Mouse (Mus musculus) spleen, adult 10 weeks (tissue): ENCODE results near the gene Col7a1. TPM values are rescaled to one million over a fixed set of nuclear protein-coding genes. Genes with fewer than 3 reads are reported as not detected.

ENCODE experiments used
- polyA plus RNA-seq: library from polyadenylated mRNA; stranded (reverse); fragments of 350-450 nt; fragmentation: Illumina TruSeq; extraction: RNeasy Lipid Tissue Mini Kit (QIAGEN cat#74804); gene quantifications from one replicate; pipeline ENCODE4 v1.2.3, GENCODE M21; 2015; ENCODE audit warnings: low replicate concordance; ENCODE audit not compliant: insufficient read depth

Gene Col7a1
- polyA plus RNA-seq = 13.0 TPM

GRCm38 (mm10) chr9:108953081-108953636, at the start of gene Col7a1:
Gene Col7a1 (plus strand): TSS chr9:108953586.

GRCm38 (mm10) chr9:108914491-108914890, 38.9 kb upstream of the Col7a1 start, which contains the start of gene Tmem89:
Gene Tmem89 (plus strand): TSS chr9:108914619.

GRCm38 (mm10) chr9:108936418-108937364, 16.7 kb upstream of the Col7a1 start, which contains the start of gene Uqcrc1:
Gene Uqcrc1 (plus strand): TSS chr9:108936633.

GRCm38 (mm10) chr9:108985710-108986109, 32.3 kb downstream of the Col7a1 start, which contains the start of gene Ucn2:
Gene Ucn2 (plus strand): TSS chr9:108986010.

GRCm38 (mm10) chr9:108991428-108992084, 38.2 kb downstream of the Col7a1 start, which contains the start of gene Pfkfb4:
Gene Pfkfb4 (plus strand): TSS chr9:108991778.

Other genes with a start within 250 kb of the Col7a1 start
- 77.0 TPM for gene Ip6k2, start 169.8 kb upstream of the Col7a1 start, polyA plus RNA-seq
- 8.2 TPM for gene Nckipsd, start 145.2 kb upstream of the Col7a1 start, polyA plus RNA-seq
- gene Celsr3, start 127.3 kb upstream of the Col7a1 start, polyA plus RNA-seq = 0.04 TPM
- gene Slc26a6, start 100.3 kb upstream of the Col7a1 start, polyA plus RNA-seq = 6.4 TPM
- not detected for gene Tmem89, start 39.0 kb upstream of the Col7a1 start, polyA plus RNA-seq
- gene Uqcrc1, start 17.0 kb upstream of the Col7a1 start, polyA plus RNA-seq = 139 TPM
- 1.2 TPM for gene Ucn2, start 32.4 kb downstream of the Col7a1 start, polyA plus RNA-seq
- gene Pfkfb4, start 38.2 kb downstream of the Col7a1 start, polyA plus RNA-seq = 11.2 TPM
- gene Shisa5, start 85.0 kb downstream of the Col7a1 start, polyA plus RNA-seq = 1,299 TPM
- gene Trex1, start 106.1 kb downstream of the Col7a1 start, polyA plus RNA-seq = 5.6 TPM
- gene Atrip, start 120.5 kb downstream of the Col7a1 start, polyA plus RNA-seq = 11.2 TPM
- gene Ccdc51, start 128.9 kb downstream of the Col7a1 start, polyA plus RNA-seq = 5.3 TPM
- 476 TPM for gene Tma7, start 129.0 kb downstream of the Col7a1 start, polyA plus RNA-seq
- 5.2 TPM for gene Plxnb1, start 141.8 kb downstream of the Col7a1 start, polyA plus RNA-seq
- gene Fbxw21, start 208.5 kb downstream of the Col7a1 start, polyA plus RNA-seq = not detected
- 1.9 TPM for gene Fbxw13, start 242.4 kb downstream of the Col7a1 start, polyA plus RNA-seq